Mouse (Mus musculus) left cerebral cortex, postnatal 25 days (tissue): ENCODE results near the gene Nup107. TPM values are rescaled to one million over a fixed set of nuclear protein-coding genes. Genes with fewer than 3 reads are reported as not detected.
A peak's percentile ranks its signal among the peaks of the same experiment; 100 is the strongest.

Experiments
- DNase-seq, 2 experiments: peaks; one replicate each; pipeline ENCODE4 v3.0.0; 2022; ENCODE audit warnings: low spot score in 2 of 2, mixed read lengths in 1 of 2
- intact Hi-C: fragments of 180-260 bp; cut with DNase I; formaldehyde crosslinking; loops from one replicate; pipeline ENCODE4 v1.15.1; 2025
- total RNA-seq, 2 experiments: library from RNA; stranded (reverse); gene quantifications; 2 replicates each; pipeline ENCODE4 v1.2.3; 2021

Gene Nup107
- total RNA-seq = 10 to 100 TPM; 13.7 to 15.5 TPM

DNA sequence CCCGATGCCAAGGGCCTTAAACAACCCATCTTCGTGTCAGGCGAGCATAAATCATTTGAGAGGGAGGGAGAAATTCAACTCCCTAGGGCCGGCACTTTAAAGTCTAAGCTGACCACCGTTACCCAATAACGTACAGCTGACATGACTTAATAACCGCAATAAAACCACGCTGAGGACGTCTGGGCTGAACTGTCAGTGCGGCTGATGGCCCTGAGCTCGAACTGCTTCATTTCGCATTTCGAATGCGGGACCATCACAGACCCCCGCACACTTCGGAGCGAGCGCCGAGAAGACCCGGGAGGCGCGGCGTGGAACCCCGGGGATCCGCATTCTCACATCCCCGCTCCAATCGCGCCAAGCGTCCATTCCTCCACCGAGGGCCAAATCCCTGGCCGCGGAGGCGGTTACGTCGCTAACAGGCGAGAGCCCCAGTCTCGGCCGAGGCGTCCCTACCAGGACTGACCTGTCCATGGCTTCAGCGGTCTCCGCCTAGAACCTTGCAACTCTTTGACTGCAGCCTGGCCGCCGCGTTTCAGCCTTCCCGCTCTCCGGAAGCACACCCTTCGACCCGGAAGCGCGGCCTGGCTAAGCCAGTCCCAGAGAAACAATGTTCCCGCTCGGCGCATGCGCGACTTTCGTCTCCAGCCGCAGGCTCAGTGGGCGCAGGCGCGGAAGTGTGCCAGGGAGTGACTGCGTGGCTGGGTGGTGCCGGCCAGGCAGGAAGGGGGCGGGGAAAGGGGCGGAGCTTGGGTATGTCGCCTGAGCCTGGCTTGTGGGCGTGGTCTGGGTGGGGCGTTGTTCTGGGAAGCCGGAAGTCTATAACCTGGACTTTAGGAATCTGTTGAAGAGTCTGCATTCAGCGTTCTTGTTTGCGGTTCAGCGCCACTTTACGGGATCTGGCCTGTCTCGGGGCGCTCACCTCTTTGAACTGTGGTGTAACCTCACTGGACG, at the start of gene Nup107:
Nup107 (minus strand) TSS at position 565 of the 951 bp plus-strand sequence.
- intact Hi-C loops = loop anchor here (2.0 kb wide), 2 partner anchors 52 to 318 kb away; no protein-coding TSS in a partner anchor
- peak; percentile 100 for DNase-seq

DNA sequence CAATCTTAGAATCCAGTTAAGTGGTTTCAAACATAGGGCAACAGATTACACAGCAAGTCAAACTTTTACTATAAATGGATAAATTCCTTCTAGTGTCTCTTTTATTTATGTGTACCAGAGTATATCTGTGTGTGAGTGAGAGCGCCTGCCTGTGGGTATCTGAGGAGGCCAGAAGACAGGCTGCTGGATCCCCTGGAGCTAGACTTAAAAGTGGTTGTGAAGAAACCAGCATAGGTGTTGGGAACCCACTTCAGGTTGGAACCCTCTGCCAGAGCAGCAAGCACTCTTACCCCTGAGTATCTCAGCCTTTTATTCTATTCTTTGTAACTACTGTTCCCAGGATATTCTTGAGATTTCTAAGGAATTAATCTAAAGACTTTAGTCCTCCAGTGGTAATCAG, 49.3 kb upstream of the Nup107 start:
- no peak for DNase-seq
- intact Hi-C loops = no loop called here

DNA sequence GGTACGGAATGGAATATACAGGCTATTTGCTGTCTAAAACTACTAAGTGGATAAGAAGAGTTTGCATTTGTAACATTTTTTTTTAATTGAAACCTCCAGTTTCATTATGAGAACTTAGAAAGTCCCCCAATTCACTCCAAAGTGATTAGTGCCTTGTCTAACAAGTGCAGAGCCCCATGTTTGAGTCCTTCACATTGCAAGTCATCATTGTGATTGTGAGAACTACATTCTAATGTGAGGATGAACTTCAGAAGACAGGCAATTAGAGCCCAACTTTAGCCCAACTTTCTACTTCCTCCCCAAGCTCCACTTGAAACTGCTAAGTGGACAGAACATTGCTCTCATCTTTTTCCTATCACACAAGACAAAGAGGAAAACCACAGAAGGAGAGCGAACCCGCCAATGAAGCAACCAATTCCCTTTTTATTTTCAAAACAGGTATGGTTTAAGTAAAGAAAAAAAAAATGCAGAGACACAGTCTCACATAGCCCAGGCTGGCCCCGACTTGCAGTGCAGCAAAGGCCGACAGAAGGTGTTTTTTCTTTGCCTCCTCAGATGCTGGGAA, 48.0 kb upstream of the Nup107 start:
- no peak for DNase-seq
- intact Hi-C loops = no loop called here

GRCm38 (mm10) chr10:117839737-117840136, 47.2 kb upstream of the Nup107 start:
- intact Hi-C loops = no loop called here
- DNase-seq = no peak

GRCm38 (mm10) chr10:117838924-117839323, 46.4 kb upstream of the Nup107 start:
- intact Hi-C loops = no loop called here
- no peak for DNase-seq

- intact Hi-C loops = no loop called here
- DNase-seq = no peak
These were observed 43.8 kb upstream of the Nup107 start for GRCm38 (mm10) chr10:117836354-117836753.

GRCm38 (mm10) chr10:117835453-117835852, 42.9 kb upstream of the Nup107 start:
- intact Hi-C loops = no loop called here

GRCm38 (mm10) chr10:117830797-117831196, 38.3 kb upstream of the Nup107 start:
- intact Hi-C loops = no loop called here
- no peak for DNase-seq

More at GRCm38 (mm10) chr10:117835453-117835852, 42.9 kb upstream of the Nup107 start:
- peak in 1 of 2 experiments; percentile 15 for DNase-seq

DNA sequence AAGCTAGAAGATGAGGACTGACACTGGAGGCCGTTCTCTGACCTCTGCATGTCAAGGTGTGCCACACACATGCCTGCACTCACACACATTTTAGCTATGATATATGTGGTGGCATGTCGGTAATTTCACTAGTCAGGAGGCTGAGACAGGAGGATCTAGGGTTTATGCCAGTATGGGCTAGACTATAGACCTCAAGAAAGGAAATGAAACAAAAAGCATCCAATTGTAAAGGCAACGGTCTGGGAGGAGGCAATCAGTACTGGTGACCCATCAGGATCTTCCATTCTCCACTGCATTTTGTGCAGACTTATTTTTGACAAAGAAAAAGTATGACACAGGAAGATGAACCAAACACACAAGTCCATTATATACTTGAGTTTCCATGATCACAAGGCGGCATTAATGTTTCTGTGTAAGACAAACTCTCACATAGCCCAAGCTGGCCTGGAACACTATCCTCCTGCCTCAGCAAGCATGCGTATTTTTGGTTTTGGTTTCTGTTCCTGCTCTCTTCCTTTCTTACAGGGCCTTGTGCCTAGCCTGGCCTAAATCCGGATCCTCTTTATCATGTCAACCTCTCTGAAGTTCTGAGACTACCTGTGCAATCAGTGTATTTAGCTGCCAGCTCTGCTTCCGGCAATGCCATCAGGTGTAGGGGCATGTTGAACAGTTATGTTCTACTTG, 37.1 kb upstream of the Nup107 start:
- DNase-seq = no peak
- intact Hi-C loops = no loop called here

DNA sequence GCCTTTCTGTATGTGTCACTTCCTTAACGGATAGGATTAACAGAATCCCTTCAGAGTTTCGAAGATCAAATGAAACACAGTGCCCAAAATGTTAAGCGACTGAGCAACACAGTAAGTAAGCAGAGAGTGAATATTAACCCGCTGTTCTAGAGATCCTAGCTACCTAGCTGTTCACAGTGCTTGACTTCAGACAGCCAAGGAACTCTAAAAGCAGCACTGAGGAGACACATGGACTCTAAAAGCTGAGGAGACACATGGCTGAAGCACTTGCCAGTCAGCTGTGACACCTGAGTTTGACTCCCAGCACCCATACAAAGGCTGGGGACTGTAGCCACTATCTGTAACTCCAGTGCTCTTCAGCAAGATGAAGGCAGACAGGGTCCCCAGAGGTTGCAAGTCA, 36.5 kb upstream of the Nup107 start:
- intact Hi-C loops = no loop called here
- DNase-seq = no peak

- intact Hi-C loops = no loop called here
- no peak for DNase-seq
These were observed 36.0 kb upstream of the Nup107 start for GRCm38 (mm10) chr10:117828536-117828935.

- no peak for DNase-seq
- intact Hi-C loops = no loop called here
These were observed 32.1 kb upstream of the Nup107 start for GRCm38 (mm10) chr10:117824647-117825046.

- no peak for DNase-seq
- intact Hi-C loops = no loop called here
These were observed 31.6 kb upstream of the Nup107 start for GRCm38 (mm10) chr10:117824139-117824538.

- DNase-seq = no peak
- intact Hi-C loops = no loop called here
These were observed 30.8 kb upstream of the Nup107 start for GRCm38 (mm10) chr10:117823321-117823720.

DNA sequence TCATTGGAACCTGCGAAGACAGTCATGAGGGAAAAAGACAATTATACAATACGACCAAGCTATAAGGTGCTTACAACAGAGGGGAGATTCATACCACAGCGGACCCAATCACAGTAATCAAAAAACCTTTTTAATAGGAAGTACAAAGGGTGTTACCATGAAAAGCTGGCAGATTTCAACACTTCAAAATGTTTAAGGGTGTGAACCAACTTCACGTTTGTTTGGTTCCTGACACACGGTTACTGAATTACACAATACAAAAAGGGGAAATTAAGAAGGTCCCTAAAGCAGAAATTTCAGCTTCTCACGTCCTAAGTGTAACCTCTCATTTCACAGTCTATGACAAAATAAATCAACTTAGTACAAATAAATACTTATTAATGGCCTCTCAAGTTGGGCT, 26.1 kb upstream of the Nup107 start:
- no peak for DNase-seq
- intact Hi-C loops = no loop called here

DNA sequence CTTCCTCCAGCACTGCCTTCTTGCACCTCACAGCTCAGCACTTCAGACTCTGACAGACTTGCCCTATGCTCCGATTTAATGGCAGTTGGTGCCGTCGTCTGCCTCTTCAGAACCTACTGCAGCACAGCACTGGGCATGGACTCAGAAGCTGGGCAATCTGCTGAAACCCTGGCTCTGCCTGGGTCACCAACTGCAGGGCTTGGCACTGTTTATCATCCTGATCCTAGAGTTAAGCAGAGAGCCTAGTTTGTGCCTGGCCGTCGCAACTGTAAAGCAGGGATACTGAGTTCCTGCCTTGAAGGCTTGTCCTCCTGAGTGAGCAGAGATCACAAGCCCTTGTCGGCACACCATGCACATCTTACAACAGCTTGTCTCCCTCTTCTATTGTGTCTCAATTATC, 24.2 kb upstream of the Nup107 start:
- intact Hi-C loops = no loop called here
- DNase-seq = no peak

DNA sequence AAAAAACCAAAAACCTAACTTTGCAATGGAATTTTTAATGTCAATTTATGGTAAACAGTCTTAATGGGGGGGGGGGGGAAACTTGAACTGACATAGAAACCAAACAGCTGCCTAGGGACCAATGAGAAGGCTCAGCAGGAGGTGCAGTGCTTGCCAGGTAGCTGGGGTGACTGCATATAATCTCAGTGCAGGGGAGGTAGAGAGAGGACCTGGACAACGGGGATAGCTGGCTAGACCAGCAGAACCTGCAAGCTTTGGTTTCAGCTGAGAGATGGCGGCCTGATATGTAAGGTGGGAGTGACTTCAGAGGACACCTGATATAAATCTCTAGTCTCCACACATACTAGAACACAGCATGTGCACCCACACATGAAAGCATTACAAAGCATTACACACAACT, 20.0 kb upstream of the Nup107 start:
- intact Hi-C loops = no loop called here
- DNase-seq = no peak

- intact Hi-C loops = no loop called here
These were observed 19.1 kb upstream of the Nup107 start for GRCm38 (mm10) chr10:117811555-117811954.

DNA sequence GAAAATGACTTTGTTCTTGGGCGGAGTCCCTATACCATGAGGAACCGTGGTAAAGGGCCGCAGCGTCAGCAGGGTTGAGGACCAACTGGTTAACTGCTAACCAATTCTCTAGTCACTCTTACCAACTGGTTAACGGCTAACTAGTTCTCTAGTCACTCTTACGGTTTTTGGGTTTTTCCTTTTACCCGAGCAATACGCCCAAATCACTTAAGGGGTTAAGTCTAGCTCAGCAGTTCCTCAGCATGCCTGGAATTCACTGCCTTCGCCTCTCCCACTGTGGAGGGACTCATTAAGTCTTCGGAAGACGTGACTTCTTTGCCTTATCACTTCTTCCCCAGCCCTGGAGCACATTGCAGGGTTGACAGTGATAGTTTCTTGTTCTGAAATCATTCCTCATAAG, 18.0 kb upstream of the Nup107 start:
- no peak for DNase-seq
- intact Hi-C loops = no loop called here

More at GRCm38 (mm10) chr10:117811555-117811954, 19.1 kb upstream of the Nup107 start:
- no peak for DNase-seq

- intact Hi-C loops = no loop called here
- DNase-seq = no peak
These were observed 15.6 kb upstream of the Nup107 start for GRCm38 (mm10) chr10:117808068-117808467.
